Mouse (Mus musculus) C2C12 (cell line): ENCODE results near the gene Wdr83os.
"Not testable (repeated sequence)": the region's sequence is repeated elsewhere in the genome, so short reads cannot be mapped to it uniquely, and the experiment has no call there.

Experiments used
- CEBPB ChIP-seq: IDR thresholded peaks from one replicate; pipeline ENCODE4 v1.6.1; 2011; ENCODE audit warnings: low read depth, mild to moderate bottlenecking, control low read depth, moderate library complexity
- CTCF ChIP-seq: IDR thresholded peaks from one replicate; pipeline ENCODE4 v1.5.1; 2011; ENCODE audit not compliant: control insufficient read depth, insufficient read depth, insufficient read length
- MYOG ChIP-seq: IDR thresholded peaks from one replicate; pipeline ENCODE4 v1.6.1; 2011; ENCODE audit not compliant: control insufficient read depth, insufficient read length; ENCODE audit errors: extremely low read depth
- USF1 ChIP-seq: IDR thresholded peaks from one replicate; pipeline ENCODE4 v1.6.1; 2011; ENCODE audit warnings: low read depth, mild to moderate bottlenecking, control low read depth, moderate library complexity

DNA sequence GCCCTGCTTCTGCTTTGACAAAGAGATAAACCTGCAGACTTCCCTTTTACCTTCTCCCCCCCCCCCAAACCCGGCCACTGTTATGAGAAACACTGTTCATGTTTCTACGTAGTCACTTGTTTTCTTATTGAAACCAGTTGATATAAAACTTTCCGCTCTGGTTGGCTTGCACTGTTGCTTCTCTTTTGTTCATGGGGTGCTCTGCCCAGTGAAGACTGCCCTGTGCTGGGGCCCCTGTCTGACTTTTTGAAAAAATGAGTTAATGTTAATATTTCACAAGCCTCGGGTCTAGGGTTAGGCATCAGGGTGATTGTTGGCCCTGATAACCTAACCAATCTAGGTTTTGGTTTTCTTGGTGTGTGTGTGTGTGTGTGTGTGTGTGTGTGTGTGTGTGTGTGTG is 1.6 kb downstream of the Wdr83os start:
- TF ChIP-seq CTCF, MYOG, USF1, CEBPB: not testable (repeated sequence)
